Mouse (Mus musculus): ENCODE data around the gene Anks3. TPM values are rescaled to one million over a fixed set of nuclear protein-coding genes. Genes with fewer than 3 reads are reported as not detected.

The Anks3 gene
- total RNA-seq, 2 experiments from 2014 or later: 13.0 to 15.3 TPM

GRCm38 (mm10) chr16:4903491-4904102 lies 60.4 kb downstream of the Anks3 start:
- ATAC-seq (replicated peaks; ENCODE audit: low FRiP score, poor library complexity, severe bottlenecking): no peak

DNA sequence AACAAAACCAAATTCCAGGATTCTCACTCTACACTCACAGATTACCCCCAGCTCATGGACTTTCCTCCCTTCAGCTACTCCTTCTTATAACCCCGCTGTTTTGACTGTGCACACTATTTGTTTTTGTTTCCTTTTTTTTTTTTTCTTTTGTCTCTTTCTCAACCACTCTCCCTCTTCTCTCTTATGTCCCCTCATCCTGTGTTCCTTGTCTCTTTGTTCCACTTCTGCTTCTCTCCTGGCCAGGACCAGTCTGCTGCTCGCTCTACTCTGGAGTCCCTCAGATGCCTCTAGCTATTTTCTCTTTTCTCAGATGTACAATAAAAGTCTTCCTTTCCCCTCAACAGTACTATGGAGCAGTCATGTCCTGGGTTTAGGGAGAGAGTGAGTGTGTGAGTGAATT lies 61.6 kb downstream of the Anks3 start:
- no peak for ATAC-seq (replicated peaks; ENCODE audit: low FRiP score, poor library complexity, severe bottlenecking)

DNA sequence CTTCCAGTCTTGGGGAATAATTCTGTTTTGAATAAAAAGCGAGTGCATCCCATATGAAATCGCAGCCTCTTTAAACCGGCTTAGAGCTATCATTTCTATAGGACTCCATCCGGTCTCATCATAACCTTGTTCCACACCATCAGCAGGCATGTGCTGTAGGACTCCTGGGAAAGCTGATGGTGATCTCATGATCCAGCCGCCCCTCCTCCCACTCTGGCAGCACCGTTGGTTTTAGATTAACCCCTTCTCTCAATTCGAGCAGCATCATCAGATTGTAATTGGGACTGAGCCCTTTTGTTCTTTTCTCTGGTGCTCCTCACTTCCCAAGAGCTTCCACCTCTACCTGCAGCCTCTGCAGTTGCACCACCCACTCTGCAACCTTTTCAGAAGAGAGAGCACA lies 62.8 kb downstream of the Anks3 start:
- no peak for ATAC-seq (replicated peaks; ENCODE audit: low FRiP score, poor library complexity, severe bottlenecking)

DNA sequence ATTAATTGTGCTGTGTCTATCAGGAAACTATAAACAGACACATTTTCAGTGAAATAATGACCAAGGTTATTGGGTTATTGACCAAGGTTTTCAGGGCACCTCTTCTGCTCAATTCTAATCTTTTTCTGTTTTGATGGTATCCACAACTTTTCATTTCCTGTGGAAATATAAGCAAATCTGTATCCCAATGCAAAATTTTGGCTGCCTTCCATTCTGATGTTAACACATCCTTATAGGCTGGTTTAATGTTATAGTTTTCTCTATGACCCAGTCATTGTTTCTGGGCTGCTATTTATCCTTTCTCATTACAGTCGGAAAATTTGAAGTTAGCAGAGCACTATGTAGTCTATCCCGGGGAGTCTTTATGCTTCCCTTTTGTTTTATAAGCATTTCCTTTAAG lies 64.3 kb downstream of the Anks3 start:
- ATAC-seq (replicated peaks; ENCODE audit: low FRiP score, poor library complexity, severe bottlenecking): no peak

GRCm38 (mm10) chr16:4898881-4899280 lies 65.1 kb downstream of the Anks3 start:
- no peak for ATAC-seq (replicated peaks; ENCODE audit: low FRiP score, poor library complexity, severe bottlenecking)

GRCm38 (mm10) chr16:4897146-4897730 lies 66.8 kb downstream of the Anks3 start:
- ATAC-seq (replicated peaks; ENCODE audit: low FRiP score, poor library complexity, severe bottlenecking): no peak

DNA sequence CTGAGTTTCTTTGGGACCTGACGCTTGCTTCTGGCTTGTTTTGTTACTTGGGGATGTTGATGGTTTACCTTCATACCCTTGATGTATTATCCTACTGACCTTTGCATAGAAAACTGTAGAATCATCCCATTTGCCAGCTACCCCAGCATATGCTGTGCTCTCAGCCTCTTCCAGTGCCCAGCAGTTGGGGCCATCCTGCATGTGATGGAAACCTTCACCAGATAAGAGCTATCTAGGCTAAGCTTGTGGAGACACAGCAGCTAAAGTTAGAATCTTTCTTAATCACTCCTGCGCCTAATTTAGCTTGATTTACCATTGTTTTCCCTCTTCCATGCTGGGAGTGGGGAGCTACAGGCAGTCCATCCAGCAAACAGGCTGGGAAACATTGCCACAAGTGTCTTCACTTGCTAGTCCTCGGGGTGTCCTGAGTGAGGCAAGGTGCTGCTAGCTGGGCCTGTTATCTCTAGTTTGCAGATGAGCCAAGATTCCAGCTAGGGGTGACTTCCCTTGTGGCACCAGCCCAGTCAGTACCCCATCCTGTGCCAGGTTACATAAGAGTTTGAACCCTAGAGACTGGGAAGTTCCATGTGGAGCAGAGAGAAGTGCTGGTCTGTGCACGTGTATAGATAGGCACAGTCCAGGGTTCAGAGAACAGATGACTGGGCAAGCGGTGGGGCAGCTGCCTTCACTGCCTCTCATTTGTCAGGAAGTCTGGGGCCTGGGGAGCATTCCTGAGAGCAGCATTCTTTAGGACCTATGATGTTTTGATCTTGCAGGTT lies 67.6 kb downstream of the Anks3 start:
- 0 out of 2 replicates have a peak, but pooled peaks have one; percentile 13 for ATAC-seq (replicated peaks; ENCODE audit: low FRiP score, poor library complexity, severe bottlenecking)

DNA sequence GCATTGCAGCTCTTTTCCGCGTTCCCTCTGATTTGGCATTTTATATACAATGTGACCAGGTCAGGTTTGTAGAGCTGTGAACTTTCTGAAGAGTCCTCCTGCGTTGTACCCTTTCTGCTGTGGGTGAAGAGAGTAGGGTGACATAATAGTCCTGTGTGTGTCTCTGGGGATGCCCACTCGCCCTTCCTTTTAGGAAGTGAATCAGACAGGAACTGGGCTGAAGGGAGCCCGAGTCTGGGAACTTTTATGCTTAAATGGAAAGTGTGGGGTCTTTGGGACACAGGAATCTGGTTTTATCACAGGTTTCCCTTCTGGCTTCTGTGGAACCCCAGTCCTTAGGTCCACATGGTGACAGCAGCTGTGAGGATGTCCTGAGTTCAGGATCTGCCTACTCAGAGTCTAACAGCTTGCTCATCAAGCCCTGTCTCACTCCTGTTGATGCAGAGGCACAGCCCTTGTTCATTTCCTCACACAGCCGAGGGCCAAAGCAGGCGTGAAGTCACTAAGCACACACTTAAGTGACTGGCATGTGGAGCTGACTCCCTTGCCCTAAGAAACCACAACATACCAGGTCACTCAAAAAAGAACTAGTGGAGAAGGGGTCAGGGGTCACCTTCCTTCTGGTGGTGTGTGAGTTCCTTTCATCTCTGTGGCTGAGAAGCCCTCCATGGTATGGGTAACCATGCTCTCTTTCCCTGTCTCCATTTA lies 69.7 kb downstream of the Anks3 start:
- no peak for ATAC-seq (replicated peaks; ENCODE audit: low FRiP score, poor library complexity, severe bottlenecking)

- ATAC-seq (replicated peaks; ENCODE audit: low FRiP score, poor library complexity, severe bottlenecking): no peak
These were observed 71.8 kb downstream of the Anks3 start for GRCm38 (mm10) chr16:4892171-4892570.

Other genes with a start within 250 kb of the Anks3 start
- 22.2 and 37.8 TPM in 2 replicates for gene Nmral1, start 244.8 kb downstream of the Anks3 start, total RNA-seq (2015; ENCODE audit: low replicate concordance)
- 24.3 and 41.7 TPM in 2 replicates for gene Nmral1, start 244.8 kb downstream of the Anks3 start, total RNA-seq (2017; ENCODE audit: low replicate concordance)
- gene Hmox2, start 237.8 kb downstream of the Anks3 start, total RNA-seq (2015; ENCODE audit: low replicate concordance): 10.1 and 13.0 TPM in 2 replicates
- gene Hmox2, start 237.8 kb downstream of the Anks3 start, total RNA-seq (2017; ENCODE audit: low replicate concordance): 8.5 and 13.0 TPM in 2 replicates
- gene Cdip1, start 173.9 kb downstream of the Anks3 start, total RNA-seq (2015; ENCODE audit: low replicate concordance): 2.5 and 6.1 TPM in 2 replicates
- 4.5 TPM in 2 replicates for gene Cdip1, start 173.9 kb downstream of the Anks3 start, total RNA-seq (2017; ENCODE audit: low replicate concordance)
- not detected in 2 replicates for gene 4930562C15Rik, start 128.8 kb downstream of the Anks3 start, total RNA-seq (2015; ENCODE audit: low replicate concordance)
- not detected in 2 replicates for gene 4930562C15Rik, start 128.8 kb downstream of the Anks3 start, total RNA-seq (2017; ENCODE audit: low replicate concordance)
- gene Ubald1, start 83.9 kb downstream of the Anks3 start, total RNA-seq (2015; ENCODE audit: low replicate concordance): 8.3 and 10.1 TPM in 2 replicates
- 0.91 and 1.7 TPM in 2 replicates for gene Ubald1, start 83.9 kb downstream of the Anks3 start, total RNA-seq (2017; ENCODE audit: low replicate concordance)
- 8.6 and 10.5 TPM in 2 replicates for gene Mgrn1, start 78.0 kb downstream of the Anks3 start, total RNA-seq (2015; ENCODE audit: low replicate concordance)
- gene Mgrn1, start 78.0 kb downstream of the Anks3 start, total RNA-seq (2017; ENCODE audit: low replicate concordance): 0.38 and 2.2 TPM in 2 replicates
- gene Nudt16l1, start 25.4 kb downstream of the Anks3 start, total RNA-seq (2015; ENCODE audit: low replicate concordance): 4.2 and 9.4 TPM in 2 replicates
- gene Nudt16l1, start 25.4 kb downstream of the Anks3 start, total RNA-seq (2017; ENCODE audit: low replicate concordance): 0.53 and 5.8 TPM in 2 replicates
- gene Sept12, start 33.6 kb upstream of the Anks3 start, total RNA-seq (2015; ENCODE audit: low replicate concordance): not detected in 2 replicates
- gene Sept12, start 33.6 kb upstream of the Anks3 start, total RNA-seq (2017; ENCODE audit: low replicate concordance): 0.39 TPM in 1 of 2 replicates, not detected in the other
- gene Smim22, start 43.1 kb upstream of the Anks3 start, total RNA-seq (2015; ENCODE audit: low replicate concordance): not detected in 2 replicates
- not detected in 2 replicates for gene Smim22, start 43.1 kb upstream of the Anks3 start, total RNA-seq (2017; ENCODE audit: low replicate concordance)
- 13.0 and 19.7 TPM in 2 replicates for gene Rogdi, start 49.3 kb upstream of the Anks3 start, total RNA-seq (2015; ENCODE audit: low replicate concordance)
- gene Rogdi, start 49.3 kb upstream of the Anks3 start, total RNA-seq (2017; ENCODE audit: low replicate concordance): 4.9 and 10.9 TPM in 2 replicates
- gene Glyr1, start 85.7 kb upstream of the Anks3 start, total RNA-seq (2015; ENCODE audit: low replicate concordance): 28.8 and 47.8 TPM in 2 replicates
- 45.9 and 49.9 TPM in 2 replicates for gene Glyr1, start 85.7 kb upstream of the Anks3 start, total RNA-seq (2017; ENCODE audit: low replicate concordance)
- 28.1 and 41.8 TPM in 2 replicates for gene Ubn1, start 85.9 kb upstream of the Anks3 start, total RNA-seq (2015; ENCODE audit: low replicate concordance)
- gene Ubn1, start 85.9 kb upstream of the Anks3 start, total RNA-seq (2017; ENCODE audit: low replicate concordance): 50.9 and 75.1 TPM in 2 replicates
- not detected in 2 replicates for gene Ppl, start 168.2 kb upstream of the Anks3 start, total RNA-seq (2015; ENCODE audit: low replicate concordance)
- not detected in 2 replicates for gene Ppl, start 168.2 kb upstream of the Anks3 start, total RNA-seq (2017; ENCODE audit: low replicate concordance)
- gene Sec14l5, start 182.9 kb upstream of the Anks3 start, total RNA-seq (2015; ENCODE audit: low replicate concordance): not detected in 2 replicates
- gene Sec14l5, start 182.9 kb upstream of the Anks3 start, total RNA-seq (2017; ENCODE audit: low replicate concordance): not detected in 2 replicates
- 4.2 and 25.2 TPM in 2 replicates for gene Nagpa, start 239.8 kb upstream of the Anks3 start, total RNA-seq (2015; ENCODE audit: low replicate concordance)
- gene Nagpa, start 239.8 kb upstream of the Anks3 start, total RNA-seq (2017; ENCODE audit: low replicate concordance): 1.7 and 5.7 TPM in 2 replicates